Mouse (Mus musculus): ENCODE measurements around the gene Olfr1380. TPM values are rescaled to one million over a fixed set of nuclear protein-coding genes. Genes with fewer than 3 reads are reported as not detected.
"Not testable (repeated sequence)": the region's sequence is repeated elsewhere in the genome, so short reads cannot be mapped to it uniquely, and the experiment has no call there.

Gene Olfr1380
- not detected in 2 replicates for polyA plus RNA-seq (2012; rRNA removed)

GRCm38 (mm10) chr11:49556578-49556977, at the start of gene Olfr1380:
TSS of gene Olfr1380 (plus strand) at chr11:49556878.
- WGBS: 71% methylated on average over 5 of the region's 5 CpGs
- H3K4me1 ChIP-seq (ENCODE audit: control insufficient read depth, insufficient read depth, low read length); H3K4me3 ChIP-seq (replicated peaks; ENCODE audit: extremely low read depth, low read depth, low read length); DNase-seq: not testable (repeated sequence)

- 45% methylated on average over 5 of the region's 5 CpGs for WGBS
- Histone ChIP-seq H3K4me1 (ENCODE audit: control insufficient read depth, insufficient read depth, low read length) (no peaks in the 10 kb centered on the region), H3K4me3 (replicated peaks; ENCODE audit: extremely low read depth, low read depth, low read length) (no peak overlapping the region)
- TF ChIP-seq CTCF (IDR thresholded peaks at IDR 0.05; ENCODE audit: insufficient read depth, low read length) (no peak), POLR2A (IDR thresholded peaks at IDR 0.05; ENCODE audit: borderline replicate concordance, extremely low read depth, low read depth, low read length) (no peak)
- no peak for DNase-seq
Observed at GRCm38 (mm10) chr11:49518086-49518485, 38.6 kb upstream of the Olfr1380 start.

GRCm38 (mm10) chr11:49519348-49519747, 37.3 kb upstream of the Olfr1380 start, which contains the start of gene Olfr1383:
TSS of gene Olfr1383 (plus strand) at chr11:49519648.
- H3K4me1 ChIP-seq (ENCODE audit: control insufficient read depth, insufficient read depth, low read length): no peaks in the 10 kb centered on the region
- no peak within 1 kb of the TSS for H3K4me3 ChIP-seq (replicated peaks; ENCODE audit: extremely low read depth, low read depth, low read length)
- TF ChIP-seq CTCF (IDR thresholded peaks at IDR 0.05; ENCODE audit: insufficient read depth, low read length) (no peak), POLR2A (IDR thresholded peaks at IDR 0.05; ENCODE audit: borderline replicate concordance, extremely low read depth, low read depth, low read length) (no peak)
- no peak for DNase-seq

GRCm38 (mm10) chr11:49527947-49528346, 28.7 kb upstream of the Olfr1380 start, which contains the start of gene Olfr1382:
TSS of gene Olfr1382 (plus strand) at chr11:49528247.
- H3K4me3 ChIP-seq (replicated peaks; ENCODE audit: extremely low read depth, low read depth, low read length): no peak within 1 kb of the TSS
- TF ChIP-seq POLR2A (IDR thresholded peaks at IDR 0.05; ENCODE audit: borderline replicate concordance, extremely low read depth, low read depth, low read length) (no peak), CTCF (IDR thresholded peaks at IDR 0.05; ENCODE audit: insufficient read depth, low read length) (no peak)
- WGBS: 82% methylated on average over 3 of the region's 3 CpGs
- no peak for DNase-seq
- no peaks in the 10 kb centered on the region for H3K4me1 ChIP-seq (ENCODE audit: control insufficient read depth, insufficient read depth, low read length)

GRCm38 (mm10) chr11:49532761-49533160, 23.9 kb upstream of the Olfr1380 start:
- no peak overlapping the region for H3K4me3 ChIP-seq (replicated peaks; ENCODE audit: extremely low read depth, low read depth, low read length)
- no peak for TF ChIP-seq CTCF (IDR thresholded peaks at IDR 0.05; ENCODE audit: insufficient read depth, low read length)
- no peaks in the 10 kb centered on the region for H3K4me1 ChIP-seq (ENCODE audit: control insufficient read depth, insufficient read depth, low read length)
- no peak for DNase-seq

GRCm38 (mm10) chr11:49536631-49537030, 20.0 kb upstream of the Olfr1380 start:
- not testable (repeated sequence) for H3K4me1 ChIP-seq (ENCODE audit: control insufficient read depth, insufficient read depth, low read length); DNase-seq; H3K4me3 ChIP-seq (replicated peaks; ENCODE audit: extremely low read depth, low read depth, low read length)
- WGBS: 85% methylated on average over 2 of the region's 2 CpGs

- 68% methylated on average over 3 of the region's 3 CpGs for WGBS
- H3K4me3 ChIP-seq (replicated peaks; ENCODE audit: extremely low read depth, low read depth, low read length); H3K4me1 ChIP-seq (ENCODE audit: control insufficient read depth, insufficient read depth, low read length); DNase-seq: not testable (repeated sequence)
Observed at GRCm38 (mm10) chr11:49543149-49543548, 13.5 kb upstream of the Olfr1380 start, which contains the start of gene Olfr1381. TSS of gene Olfr1381 (plus strand) at chr11:49543449.

GRCm38 (mm10) chr11:49554033-49554432, 2.6 kb upstream of the Olfr1380 start:
- H3K4me1 ChIP-seq (ENCODE audit: control insufficient read depth, insufficient read depth, low read length); H3K4me3 ChIP-seq (replicated peaks; ENCODE audit: extremely low read depth, low read depth, low read length); DNase-seq: not testable (repeated sequence)
- WGBS: 73% methylated on average over 3 of the region's 3 CpGs

- not testable (repeated sequence) for H3K4me3 ChIP-seq (replicated peaks; ENCODE audit: extremely low read depth, low read depth, low read length); H3K4me1 ChIP-seq (ENCODE audit: control insufficient read depth, insufficient read depth, low read length); DNase-seq
- WGBS: 37% methylated on average over 2 of the region's 2 CpGs
Observed at GRCm38 (mm10) chr11:49575054-49575453, 18.4 kb downstream of the Olfr1380 start.

- 66% methylated on average over 8 of the region's 8 CpGs for WGBS
- H3K4me3 ChIP-seq (replicated peaks; ENCODE audit: extremely low read depth, low read depth, low read length); DNase-seq; H3K4me1 ChIP-seq (ENCODE audit: control insufficient read depth, insufficient read depth, low read length): not testable (repeated sequence)
Observed at GRCm38 (mm10) chr11:49580452-49580851, 23.8 kb downstream of the Olfr1380 start.

GRCm38 (mm10) chr11:49590213-49590612, 33.5 kb downstream of the Olfr1380 start:
- no peak for DNase-seq
- no peak for TF ChIP-seq CTCF (IDR thresholded peaks at IDR 0.05; ENCODE audit: insufficient read depth, low read length)
- 91% methylated on average over 19 of the region's 19 CpGs for WGBS
- no peak overlapping the region for H3K4me3 ChIP-seq (replicated peaks; ENCODE audit: extremely low read depth, low read depth, low read length)
- no peaks in the 10 kb centered on the region for H3K4me1 ChIP-seq (ENCODE audit: control insufficient read depth, insufficient read depth, low read length)

- not testable (repeated sequence) for DNase-seq; H3K4me3 ChIP-seq (replicated peaks; ENCODE audit: extremely low read depth, low read depth, low read length); H3K4me1 ChIP-seq (ENCODE audit: control insufficient read depth, insufficient read depth, low read length)
- 57% methylated on average over 2 of the region's 2 CpGs for WGBS
Observed at GRCm38 (mm10) chr11:49597149-49597548, 40.5 kb downstream of the Olfr1380 start.

GRCm38 (mm10) chr11:49608306-49608705, 51.6 kb downstream of the Olfr1380 start:
- 87% methylated on average over 5 of the region's 5 CpGs for WGBS
- DNase-seq; H3K4me1 ChIP-seq (ENCODE audit: control insufficient read depth, insufficient read depth, low read length); H3K4me3 ChIP-seq (replicated peaks; ENCODE audit: extremely low read depth, low read depth, low read length): not testable (repeated sequence)
